Mouse (Mus musculus): ENCODE results near the gene Chad. TPM values are rescaled to one million over a fixed set of nuclear protein-coding genes. Genes with fewer than 3 reads are reported as not detected.

The Chad gene
- polyA plus RNA-seq, 1 experiment from 2014 or later: 0.24 TPM

DNA sequence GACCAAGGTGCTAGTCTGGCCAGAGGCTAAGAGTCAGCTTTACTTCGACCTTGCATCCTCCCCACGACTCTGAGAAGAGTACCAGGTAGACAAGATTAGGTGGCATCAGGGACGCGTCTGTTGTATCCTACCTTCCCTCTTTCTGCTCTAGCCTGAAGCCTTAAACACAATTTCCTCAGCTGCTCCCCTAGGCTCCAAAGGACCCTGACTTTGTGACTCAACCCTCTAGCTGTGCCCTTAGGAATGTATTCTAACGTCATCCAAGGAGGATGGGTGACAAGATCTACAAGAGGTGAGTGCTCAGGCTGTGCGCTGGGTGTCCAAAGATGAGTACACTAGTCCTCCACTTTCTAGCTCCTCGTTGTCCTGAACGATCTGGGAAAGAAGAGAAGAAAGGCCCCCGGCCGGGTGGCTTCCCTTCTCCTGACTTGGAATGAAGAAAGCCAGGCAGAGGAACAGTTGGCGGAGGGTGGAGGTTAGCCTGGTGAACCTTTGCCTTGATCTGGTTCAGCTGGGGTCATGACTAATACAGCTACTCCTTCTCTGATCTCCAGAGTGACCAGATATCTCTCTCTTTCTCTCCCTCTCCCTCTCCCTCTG, 37.6 kb downstream of the Chad start:
- H3K27me3 ChIP-seq (replicated peaks; ENCODE audit: control insufficient read depth, insufficient read depth, low read length): 0 out of 2 replicates have a peak, but pooled peaks cover 2% of the 10 kb centered on the region
- no peak for ATAC-seq
- peak overlapping the region; percentile 74 for H3K4me2 ChIP-seq (ENCODE audit: low read length)
- H3K9me3 ChIP-seq (ENCODE audit: control insufficient read depth, low read length): no peaks in the 10 kb centered on the region
- no peak overlapping the region for H3K27ac ChIP-seq (ENCODE audit: low read length)
- peaks cover 11% of the 10 kb centered on the region; the same call in 1 of the 2 replicates for H3K4me1 ChIP-seq (replicated peaks; ENCODE audit: control insufficient read depth, insufficient read depth, low read length)
- 63% methylated on average over 11 of the region's 11 CpGs for WGBS
- no peak overlapping the region for H3K9ac ChIP-seq (replicated peaks; ENCODE audit: low read depth, low read length)
- no peaks in the 10 kb centered on the region for H3K36me3 ChIP-seq (ENCODE audit: control insufficient read depth, insufficient read depth)
- no peak overlapping the region for H3K4me3 ChIP-seq (replicated peaks; ENCODE audit: low read length)

DNA sequence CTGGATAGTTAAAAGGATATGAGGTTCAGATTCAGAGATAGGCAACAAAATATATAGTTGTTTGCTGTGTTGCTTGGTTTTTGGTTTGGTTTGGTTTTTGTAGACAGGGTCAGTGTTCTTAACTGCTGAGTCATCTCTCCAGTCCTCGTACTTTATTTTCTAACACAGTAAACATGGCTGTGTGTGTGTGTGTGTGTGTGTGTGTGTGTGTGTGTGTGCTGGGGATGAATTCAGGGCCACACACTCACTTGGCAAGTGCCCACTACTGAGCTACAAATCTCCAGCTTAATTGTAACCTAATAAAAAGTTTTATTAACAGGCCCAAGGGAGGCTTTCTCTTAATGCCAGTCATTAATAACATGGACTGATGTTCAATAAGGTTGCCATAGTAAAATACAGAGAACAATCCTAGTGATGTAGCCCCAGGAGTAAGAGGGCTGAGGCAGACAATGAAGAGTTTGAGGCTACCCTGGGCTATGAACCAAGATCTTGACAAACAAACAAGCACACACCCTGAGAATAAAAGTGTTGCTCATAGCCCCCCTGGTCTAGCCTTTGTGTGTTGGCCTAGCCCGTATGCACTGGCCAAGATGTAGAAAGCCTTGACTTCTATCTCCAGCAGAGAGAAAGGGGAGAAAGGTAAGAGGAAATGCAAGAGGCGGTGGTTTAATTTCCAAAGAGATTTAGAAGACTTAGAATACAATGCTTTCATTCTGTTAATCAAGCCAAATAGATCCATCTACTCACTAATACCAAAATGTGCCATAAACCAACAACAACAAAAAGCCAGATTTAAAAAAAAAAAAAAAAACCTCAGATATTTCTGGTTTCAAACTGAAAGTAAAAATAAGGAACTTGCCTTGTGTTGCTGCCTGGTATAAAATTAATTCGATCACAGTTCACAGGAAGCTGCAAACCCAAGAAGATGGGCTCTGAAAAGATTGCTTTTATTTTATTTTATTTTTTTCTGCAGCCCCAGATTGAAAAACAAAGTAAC, 46.2 kb downstream of the Chad start:
- Histone ChIP-seq H3K27me3 (replicated peaks; ENCODE audit: control insufficient read depth, insufficient read depth, low read length) (no peaks in the 10 kb centered on the region), H3K36me3 (ENCODE audit: control insufficient read depth, insufficient read depth) (no peaks in the 10 kb centered on the region), H3K4me1 (replicated peaks; ENCODE audit: control insufficient read depth, insufficient read depth, low read length) (no peaks in the 10 kb centered on the region), H3K9ac (replicated peaks; ENCODE audit: low read depth, low read length) (no peak overlapping the region), H3K4me3 (replicated peaks; ENCODE audit: low read length) (no peak overlapping the region), H3K27ac (ENCODE audit: low read length) (no peak overlapping the region), H3K4me2 (ENCODE audit: low read length) (no peak overlapping the region), H3K9me3 (ENCODE audit: control insufficient read depth, low read length) (no peaks in the 10 kb centered on the region)
- 54% methylated on average over 4 of the region's 4 CpGs for WGBS
- no peak for ATAC-seq

DNA sequence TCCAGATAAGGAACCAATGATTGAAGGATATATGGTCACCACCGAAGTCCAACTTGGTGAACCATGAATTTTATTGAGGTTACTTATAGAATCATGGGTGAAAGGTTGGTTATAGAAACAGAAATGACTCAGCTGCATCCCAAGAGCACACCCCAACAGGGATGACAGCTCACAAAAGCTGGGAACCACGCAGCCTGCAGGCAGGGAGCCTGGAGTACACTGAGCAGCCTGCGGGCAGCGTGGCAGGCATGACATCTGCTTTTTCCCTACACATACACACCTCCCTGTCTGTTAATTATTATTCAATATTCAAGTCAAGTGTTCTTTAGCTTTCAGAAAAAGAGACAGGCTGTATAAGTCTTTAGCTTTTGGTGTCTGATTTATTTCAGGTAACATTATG, 49.8 kb downstream of the Chad start:
- H3K4me1 ChIP-seq (replicated peaks; ENCODE audit: control insufficient read depth, insufficient read depth, low read length): no peaks in the 10 kb centered on the region
- H3K4me2 ChIP-seq (ENCODE audit: low read length): no peak overlapping the region
- no peak for ATAC-seq
- H3K4me3 ChIP-seq (replicated peaks; ENCODE audit: low read length): no peak overlapping the region
- H3K9ac ChIP-seq (replicated peaks; ENCODE audit: low read depth, low read length): no peak overlapping the region
- no peaks in the 10 kb centered on the region for H3K36me3 ChIP-seq (ENCODE audit: control insufficient read depth, insufficient read depth)
- no peak overlapping the region for H3K27ac ChIP-seq (ENCODE audit: low read length)
- 73% methylated on average over 4 of the region's 4 CpGs for WGBS
- no peaks in the 10 kb centered on the region for H3K9me3 ChIP-seq (ENCODE audit: control insufficient read depth, low read length)
- H3K27me3 ChIP-seq (replicated peaks; ENCODE audit: control insufficient read depth, insufficient read depth, low read length): no peaks in the 10 kb centered on the region

GRCm38 (mm10) chr11:94615494-94615893, 50.6 kb downstream of the Chad start:
- H3K4me3 ChIP-seq (replicated peaks; ENCODE audit: low read length): no peak overlapping the region
- no peak overlapping the region for H3K27ac ChIP-seq (ENCODE audit: low read length)
- 24% methylated on average over 4 of the region's 4 CpGs for WGBS
- H3K4me1 ChIP-seq (replicated peaks; ENCODE audit: control insufficient read depth, insufficient read depth, low read length): no peaks in the 10 kb centered on the region
- no peak overlapping the region for H3K9ac ChIP-seq (replicated peaks; ENCODE audit: low read depth, low read length)
- H3K27me3 ChIP-seq (replicated peaks; ENCODE audit: control insufficient read depth, insufficient read depth, low read length): no peaks in the 10 kb centered on the region
- no peaks in the 10 kb centered on the region for H3K36me3 ChIP-seq (ENCODE audit: control insufficient read depth, insufficient read depth)
- no peaks in the 10 kb centered on the region for H3K9me3 ChIP-seq (ENCODE audit: control insufficient read depth, low read length)
- no peak for ATAC-seq
- H3K4me2 ChIP-seq (ENCODE audit: low read length): no peak overlapping the region

- H3K4me2 ChIP-seq (ENCODE audit: low read length): no peak overlapping the region
- no peak overlapping the region for H3K9ac ChIP-seq (replicated peaks; ENCODE audit: low read depth, low read length)
- no peaks in the 10 kb centered on the region for H3K27me3 ChIP-seq (replicated peaks; ENCODE audit: control insufficient read depth, insufficient read depth, low read length)
- WGBS: 83% methylated on average over 2 of the region's 2 CpGs
- no peak for ATAC-seq
- H3K9me3 ChIP-seq (ENCODE audit: control insufficient read depth, low read length): no peaks in the 10 kb centered on the region
- no peaks in the 10 kb centered on the region for H3K36me3 ChIP-seq (ENCODE audit: control insufficient read depth, insufficient read depth)
- no peaks in the 10 kb centered on the region for H3K4me1 ChIP-seq (replicated peaks; ENCODE audit: control insufficient read depth, insufficient read depth, low read length)
- H3K4me3 ChIP-seq (replicated peaks; ENCODE audit: low read length): no peak overlapping the region
- no peak overlapping the region for H3K27ac ChIP-seq (ENCODE audit: low read length)
Measured at GRCm38 (mm10) chr11:94617646-94618045, 52.8 kb downstream of the Chad start.

Other genes starting within 250 kb of the Chad start
- gene Luc7l3, start 243.1 kb upstream of the Chad start, polyA plus RNA-seq (2015; fragmentation: Nextera tagmentation; extraction: Ambion mirVana): 152 and 163 TPM in 2 replicates
- 8.6 and 11.4 TPM in 2 replicates for gene Ankrd40, start 237.0 kb upstream of the Chad start, polyA plus RNA-seq (2015; fragmentation: Nextera tagmentation; extraction: Ambion mirVana)
- gene Abcc3, start 172.1 kb upstream of the Chad start, polyA plus RNA-seq (2015; fragmentation: Nextera tagmentation; extraction: Ambion mirVana): 0.18 and 0.55 TPM in 2 replicates
- gene Cacna1g, start 90.8 kb upstream of the Chad start, polyA plus RNA-seq (2015; fragmentation: Nextera tagmentation; extraction: Ambion mirVana): 5.4 and 12.1 TPM in 2 replicates
- gene Spata20, start 78.9 kb upstream of the Chad start, polyA plus RNA-seq (2015; fragmentation: Nextera tagmentation; extraction: Ambion mirVana): 0.38 and 0.48 TPM in 2 replicates
- gene Epn3, start 65.1 kb upstream of the Chad start, polyA plus RNA-seq (2015; fragmentation: Nextera tagmentation; extraction: Ambion mirVana): 0.26 and 0.35 TPM in 2 replicates
- 1.9 and 2.6 TPM in 2 replicates for gene Mycbpap, start 43.3 kb upstream of the Chad start, polyA plus RNA-seq (2015; fragmentation: Nextera tagmentation; extraction: Ambion mirVana)
- gene Rsad1, start 15.8 kb upstream of the Chad start, polyA plus RNA-seq (2015; fragmentation: Nextera tagmentation; extraction: Ambion mirVana): 6.6 and 6.7 TPM in 2 replicates
- gene Acsf2, start 36.8 kb downstream of the Chad start, polyA plus RNA-seq (2015; fragmentation: Nextera tagmentation; extraction: Ambion mirVana): 0.98 and 1.2 TPM in 2 replicates
- 162 and 166 TPM in 2 replicates for gene Lrrc59, start 64.7 kb downstream of the Chad start, polyA plus RNA-seq (2015; fragmentation: Nextera tagmentation; extraction: Ambion mirVana)
- gene Mrpl27, start 88.7 kb downstream of the Chad start, polyA plus RNA-seq (2015; fragmentation: Nextera tagmentation; extraction: Ambion mirVana): 103 and 114 TPM in 2 replicates
- 8.2 and 8.9 TPM in 2 replicates for gene Eme1, start 88.9 kb downstream of the Chad start, polyA plus RNA-seq (2015; fragmentation: Nextera tagmentation; extraction: Ambion mirVana)
- 8.1 and 8.2 TPM in 2 replicates for gene Xylt2, start 112.5 kb downstream of the Chad start, polyA plus RNA-seq (2015; fragmentation: Nextera tagmentation; extraction: Ambion mirVana)
- gene Gm11541, start 139.5 kb downstream of the Chad start, polyA plus RNA-seq (2015; fragmentation: Nextera tagmentation; extraction: Ambion mirVana): not detected in 2 replicates
- gene Cdc34b, start 176.7 kb downstream of the Chad start, polyA plus RNA-seq (2015; fragmentation: Nextera tagmentation; extraction: Ambion mirVana): not detected in 2 replicates
- gene Tmem92, start 217.7 kb downstream of the Chad start, polyA plus RNA-seq (2015; fragmentation: Nextera tagmentation; extraction: Ambion mirVana): not detected in 2 replicates

Data from forebrain, embryonic 16.5 days (tissue).